Mouse (Mus musculus): Measurements from ENCODE around the gene Pgrmc2. TPM values are rescaled to one million over a fixed set of nuclear protein-coding genes. Genes with fewer than 3 reads are reported as not detected.

Gene Pgrmc2
- total and polyA plus RNA-seq, 3 experiments: 23.2 to 52.8 TPM; not detected in 1

DNA sequence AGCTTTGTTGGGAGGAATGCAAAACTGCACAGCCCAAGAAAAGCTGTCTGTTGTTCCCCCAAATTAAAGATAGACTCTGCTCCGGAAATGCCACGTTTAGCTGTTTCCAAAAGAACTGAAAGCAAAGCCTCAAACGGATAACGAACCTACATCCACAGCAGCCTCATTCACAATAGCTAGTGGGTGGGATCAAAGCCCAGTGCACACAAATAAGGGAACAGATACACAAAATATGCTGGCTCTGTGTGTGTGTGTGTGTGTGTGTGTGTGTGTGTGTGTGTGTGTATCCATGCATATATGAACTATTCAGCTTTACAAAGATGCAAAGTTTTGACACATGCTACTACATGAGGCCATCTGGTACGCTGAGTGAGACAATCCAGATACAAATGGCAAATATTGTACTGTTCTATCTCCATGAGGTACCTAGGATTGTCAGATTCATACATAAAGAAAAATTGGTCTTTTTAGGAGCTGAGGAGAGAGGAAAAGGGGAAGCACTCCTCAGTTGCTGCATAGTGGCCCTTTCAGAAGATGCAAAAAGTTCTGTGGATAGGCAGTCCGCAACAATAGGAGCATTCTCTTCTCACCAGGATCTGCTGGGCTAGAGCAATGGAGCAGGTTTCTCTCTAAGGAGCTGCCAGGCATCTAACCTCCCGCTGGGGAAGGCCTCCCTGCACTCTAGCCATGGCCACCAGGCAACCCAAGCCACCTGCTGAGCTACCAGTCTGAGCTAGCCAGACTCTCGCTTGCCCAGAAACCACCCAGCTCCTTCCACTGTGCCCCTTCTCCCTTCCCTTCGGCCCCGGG is 40.5 kb upstream of the Pgrmc2 start:
- Histone ChIP-seq H3K79me2 (ENCODE audit: control insufficient read depth, insufficient read depth, low read length, poor library complexity) (no peaks in the 10 kb centered on the region), H3K27me3 (ENCODE audit: control insufficient read depth in 1 of 2, insufficient read depth in 2 of 2, low read length in 2 of 2) (peaks cover 5 to 6% of the 10 kb centered on the region in 2 experiments; a peak in 3 of 4 replicates), H3K4me3 (ENCODE audit: control insufficient read depth in 1 of 2, insufficient read depth in 1 of 2, low read depth in 2 of 2, low read length in 2 of 2) (no peak overlapping the region), H3K9me3 (replicated peaks; ENCODE audit: insufficient read depth, low read length) (no peaks in the 10 kb centered on the region), H3K36me3 (ENCODE audit: control insufficient read depth in 1 of 2, insufficient read depth in 2 of 2, low read length in 2 of 2) (no peaks in the 10 kb centered on the region), H3K4me1 (ENCODE audit: control insufficient read depth in 1 of 2, insufficient read depth in 2 of 2, low read length in 2 of 2) (no peaks in the 10 kb centered on the region), H3K9ac (ENCODE audit: control insufficient read depth, low read depth, low read length, poor library complexity, severe bottlenecking) (no peak overlapping the region), H3K27ac (ENCODE audit: control insufficient read depth, low read depth, low read length) (no peak overlapping the region)
- DNase-seq (ENCODE audit: low read depth, low spot score): no peak
- TF ChIP-seq RAD21 (IDR thresholded peaks at IDR 0.05; ENCODE audit: low read depth, low read length): no peak
- no peak for TF ChIP-seq MAZ (IDR thresholded peaks at IDR 0.05; ENCODE audit: low read depth, low read length)
- TF ChIP-seq E2F4 (IDR thresholded peaks at IDR 0.05; ENCODE audit: borderline replicate concordance, low read depth, low read length): no peak
- TF ChIP-seq JUND (IDR thresholded peaks at IDR 0.05; ENCODE audit: low read depth, low read length): no peak
- TF ChIP-seq USF1 (IDR thresholded peaks at IDR 0.05; ENCODE audit: low read depth, low read length): no peak
- no peak for TF ChIP-seq ZMIZ1 (IDR thresholded peaks at IDR 0.05; ENCODE audit: low read depth, low read length)
- no peak for TF ChIP-seq TCF12 (IDR thresholded peaks at IDR 0.05; ENCODE audit: low read depth, low read length)
- TF ChIP-seq MAFK (IDR thresholded peaks at IDR 0.05; ENCODE audit: borderline replicate concordance, low read depth, low read length): no peak
- no peak for TF ChIP-seq EP300 (IDR thresholded peaks at IDR 0.05; ENCODE audit: low read depth in 1 of 2, low read length in 2 of 2)
- TF ChIP-seq TBP (IDR thresholded peaks at IDR 0.05; ENCODE audit: low read depth, low read length): no peak
- TF ChIP-seq MYC (IDR thresholded peaks at IDR 0.05; ENCODE audit: low read depth, low read length): no peak
- TF ChIP-seq MXI1 (IDR thresholded peaks at IDR 0.05; ENCODE audit: low read depth, low read length): no peak
- TF ChIP-seq NELFE (IDR thresholded peaks at IDR 0.05; ENCODE audit: low read depth, low read length): no peak
- no peak for TF ChIP-seq ELF1 (IDR thresholded peaks at IDR 0.05; ENCODE audit: low read depth, low read length)
- no peak for TF ChIP-seq SMC3 (IDR thresholded peaks at IDR 0.05; ENCODE audit: low read depth, low read length)

DNA sequence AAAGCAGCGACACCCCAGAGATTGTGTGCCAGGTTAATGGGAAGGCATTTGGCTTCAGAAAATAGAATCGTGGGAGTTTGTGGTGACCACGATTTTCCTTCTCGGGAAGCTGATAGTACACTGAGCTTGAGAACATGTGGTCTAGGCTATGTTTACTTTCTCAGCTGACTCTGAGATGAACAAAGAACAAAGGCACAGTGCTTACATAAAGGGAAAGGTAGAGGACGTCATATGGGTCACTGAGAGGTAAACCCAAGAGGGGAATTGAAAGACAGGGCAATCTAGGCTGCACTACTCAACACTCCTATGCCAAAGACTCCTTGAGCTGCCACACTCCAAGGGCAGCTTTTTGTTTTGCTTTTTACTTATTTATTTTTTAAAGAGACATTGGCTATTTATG is 35.3 kb upstream of the Pgrmc2 start:
- Histone ChIP-seq H3K4me3 (ENCODE audit: control insufficient read depth in 1 of 2, insufficient read depth in 1 of 2, low read depth in 2 of 2, low read length in 2 of 2) (no peak overlapping the region), H3K4me1 (ENCODE audit: control insufficient read depth in 1 of 2, insufficient read depth in 2 of 2, low read length in 2 of 2) (no peaks in the 10 kb centered on the region), H3K9ac (ENCODE audit: control insufficient read depth, low read depth, low read length, poor library complexity, severe bottlenecking) (no peak overlapping the region), H3K9me3 (replicated peaks; ENCODE audit: insufficient read depth, low read length) (no peaks in the 10 kb centered on the region), H3K79me2 (ENCODE audit: control insufficient read depth, insufficient read depth, low read length, poor library complexity) (no peaks in the 10 kb centered on the region), H3K27me3 (ENCODE audit: control insufficient read depth in 1 of 2, insufficient read depth in 2 of 2, low read length in 2 of 2) (peaks cover 2 to 9% of the 10 kb centered on the region in 2 experiments; a peak in 3 of 4 replicates), H3K36me3 (ENCODE audit: control insufficient read depth in 1 of 2, insufficient read depth in 2 of 2, low read length in 2 of 2) (no peaks in the 10 kb centered on the region), H3K27ac (ENCODE audit: control insufficient read depth, low read depth, low read length) (no peak overlapping the region)
- no peak for DNase-seq (ENCODE audit: low read depth, low spot score)
- no peak for TF ChIP-seq ZNF384 (IDR thresholded peaks at IDR 0.05; ENCODE audit: low read depth, low read length)

Measured in MEL (cell line).